Mouse (Mus musculus) brain, embryonic 14.5 days (tissue): ENCODE results near the gene Vim.

Experiments used
- CTCF ChIP-seq: fragments of 200-500 bp; IDR thresholded peaks from 2 replicates; pipeline ENCODE4 v1.5.1; 2012; ENCODE audit warnings: inconsistent platforms, mild to moderate bottlenecking, moderate library complexity, borderline replicate concordance; ENCODE audit not compliant: insufficient read depth, insufficient read length; ENCODE audit errors: extremely low read depth
- POLR2A ChIP-seq: fragments of 200-500 bp; IDR thresholded peaks from 2 replicates; pipeline ENCODE4 v1.6.1; 2012; ENCODE audit warnings: mild to moderate bottlenecking, inconsistent platforms, borderline replicate concordance; ENCODE audit not compliant: poor library complexity, insufficient read depth, insufficient read length, severe bottlenecking; ENCODE audit errors: extremely low read depth

DNA sequence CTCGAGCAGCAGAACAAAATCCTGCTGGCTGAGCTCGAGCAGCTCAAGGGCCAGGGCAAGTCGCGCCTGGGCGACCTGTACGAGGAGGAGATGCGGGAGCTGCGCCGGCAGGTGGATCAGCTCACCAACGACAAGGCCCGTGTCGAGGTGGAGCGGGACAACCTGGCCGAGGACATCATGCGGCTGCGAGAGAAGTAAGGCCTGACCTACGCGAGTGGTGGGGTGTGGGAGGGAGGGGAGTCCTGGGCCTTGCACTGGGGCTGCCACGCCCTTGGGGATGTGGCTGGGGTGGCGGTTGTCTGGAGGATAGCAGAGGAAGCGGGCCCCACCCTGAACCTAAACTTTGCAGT is 1.0 kb downstream of the Vim start:
- TF ChIP-seq CTCF (no peak), POLR2A (no peak)
